Mouse (Mus musculus): ENCODE measurements around the gene Gale. TPM values are rescaled to one million over a fixed set of nuclear protein-coding genes. Genes with fewer than 3 reads are reported as not detected.

The Gale gene
- polyA plus RNA-seq, 1 experiment from 2014 or later: 30.2 TPM

GRCm38 (mm10) chr4:135955886-135956285, 7.6 kb upstream of the Gale start:
- 78% methylated on average over 9 of the region's 9 CpGs for WGBS (ENCODE audit: insufficient replicate concordance)
- no peak overlapping the region for H3K9ac ChIP-seq (ENCODE audit: low read depth, low read length)
- no peak overlapping the region for H3K27ac ChIP-seq (ENCODE audit: low read depth, low read length)
- H3K27me3 ChIP-seq (ENCODE audit: control insufficient read depth, insufficient read depth, low read length): no peaks in the 10 kb centered on the region
- H3K4me3 ChIP-seq (ENCODE audit: low read depth, low read length): no peak overlapping the region
- ATAC-seq (replicated peaks; ENCODE audit: insufficient number of reproducible peaks, low FRiP score, low TSS enrichment): no peak
- no peaks in the 10 kb centered on the region; the same call in 1 of the 2 replicates for H3K9me3 ChIP-seq (replicated peaks; ENCODE audit: control insufficient read depth, low read length)
- no peak overlapping the region for H3K4me2 ChIP-seq
- no peaks in the 10 kb centered on the region for H3K4me1 ChIP-seq (ENCODE audit: control insufficient read depth, insufficient read depth, low read length)
- peaks cover 27% of the 10 kb centered on the region for H3K36me3 ChIP-seq (ENCODE audit: control insufficient read depth, insufficient read depth, low read length)

- Histone ChIP-seq H3K9me3 (replicated peaks; ENCODE audit: control insufficient read depth, low read length) (no peaks in the 10 kb centered on the region), H3K36me3 (ENCODE audit: control insufficient read depth, insufficient read depth, low read length) (peaks cover 11% of the 10 kb centered on the region), H3K4me3 (ENCODE audit: low read depth, low read length) (no peak overlapping the region), H3K27ac (ENCODE audit: low read depth, low read length) (no peak overlapping the region), H3K4me1 (ENCODE audit: control insufficient read depth, insufficient read depth, low read length) (peaks cover 3% of the 10 kb centered on the region), H3K4me2 (no peak overlapping the region), H3K9ac (ENCODE audit: low read depth, low read length) (no peak overlapping the region), H3K27me3 (ENCODE audit: control insufficient read depth, insufficient read depth, low read length) (no peaks in the 10 kb centered on the region)
- 60% methylated on average over 8 of the region's 8 CpGs for WGBS (ENCODE audit: insufficient replicate concordance)
- no peak for ATAC-seq (replicated peaks; ENCODE audit: insufficient number of reproducible peaks, low FRiP score, low TSS enrichment)
These were observed 5.2 kb upstream of the Gale start for GRCm38 (mm10) chr4:135958354-135958753.

DNA sequence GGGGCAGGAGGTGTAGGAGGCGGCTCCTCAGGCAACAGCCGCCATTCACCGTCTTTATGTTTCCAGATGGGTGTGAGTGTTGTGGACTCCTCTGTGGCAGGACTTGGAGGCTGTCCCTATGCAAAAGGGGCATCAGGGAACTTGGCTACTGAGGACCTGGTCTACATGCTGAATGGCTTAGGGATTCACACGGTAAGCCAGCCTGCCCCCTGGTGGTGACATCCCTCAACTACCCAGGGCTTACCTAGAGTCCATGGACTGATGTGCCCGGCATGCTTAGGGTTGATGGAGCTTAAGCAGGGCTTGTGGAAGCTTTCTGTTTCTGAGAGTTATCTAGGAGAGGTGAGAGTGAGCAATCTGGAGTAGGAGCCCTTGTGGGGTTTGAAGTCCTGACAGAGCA, 2.8 kb upstream of the Gale start:
- Histone ChIP-seq H3K9ac (ENCODE audit: low read depth, low read length) (no peak overlapping the region), H3K9me3 (replicated peaks; ENCODE audit: control insufficient read depth, low read length) (no peaks in the 10 kb centered on the region), H3K4me1 (ENCODE audit: control insufficient read depth, insufficient read depth, low read length) (peaks cover 14% of the 10 kb centered on the region), H3K27ac (ENCODE audit: low read depth, low read length) (no peak overlapping the region), H3K4me3 (ENCODE audit: low read depth, low read length) (no peak overlapping the region), H3K36me3 (ENCODE audit: control insufficient read depth, insufficient read depth, low read length) (peaks cover 11% of the 10 kb centered on the region), H3K4me2 (no peak overlapping the region), H3K27me3 (ENCODE audit: control insufficient read depth, insufficient read depth, low read length) (no peaks in the 10 kb centered on the region)
- ATAC-seq (replicated peaks; ENCODE audit: insufficient number of reproducible peaks, low FRiP score, low TSS enrichment): no peak
- WGBS (ENCODE audit: insufficient replicate concordance): 22% methylated on average over 5 of the region's 5 CpGs

DNA sequence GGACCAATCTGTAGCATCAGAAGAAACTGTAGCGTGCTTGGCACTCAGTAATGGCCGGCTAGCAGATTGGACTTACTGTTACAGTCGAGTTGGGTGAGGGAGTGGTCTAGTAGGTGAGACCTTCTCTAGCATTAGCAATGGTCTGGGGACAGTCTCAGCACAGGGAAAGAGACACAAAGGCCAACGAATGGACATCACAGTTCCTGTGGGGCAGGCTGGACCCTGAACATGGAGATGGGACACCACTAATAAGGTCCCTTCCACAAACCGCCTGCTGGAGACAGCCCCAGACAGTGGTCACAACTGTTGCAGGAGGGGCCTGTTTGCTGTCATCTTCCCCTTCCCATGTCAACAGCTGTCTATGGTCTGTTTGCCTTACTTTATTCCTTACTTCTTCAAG, 1.8 kb upstream of the Gale start:
- Histone ChIP-seq H3K9me3 (replicated peaks; ENCODE audit: control insufficient read depth, low read length) (no peaks in the 10 kb centered on the region), H3K4me3 (ENCODE audit: low read depth, low read length) (no peak overlapping the region), H3K4me1 (ENCODE audit: control insufficient read depth, insufficient read depth, low read length) (peaks cover 14% of the 10 kb centered on the region), H3K27me3 (ENCODE audit: control insufficient read depth, insufficient read depth, low read length) (no peaks in the 10 kb centered on the region), H3K4me2 (no peak overlapping the region), H3K27ac (ENCODE audit: low read depth, low read length) (no peak overlapping the region), H3K9ac (ENCODE audit: low read depth, low read length) (no peak overlapping the region), H3K36me3 (ENCODE audit: control insufficient read depth, insufficient read depth, low read length) (peaks cover 18% of the 10 kb centered on the region)
- WGBS (ENCODE audit: insufficient replicate concordance): 80% methylated on average over 5 of the region's 5 CpGs
- ATAC-seq (replicated peaks; ENCODE audit: insufficient number of reproducible peaks, low FRiP score, low TSS enrichment): no peak

DNA sequence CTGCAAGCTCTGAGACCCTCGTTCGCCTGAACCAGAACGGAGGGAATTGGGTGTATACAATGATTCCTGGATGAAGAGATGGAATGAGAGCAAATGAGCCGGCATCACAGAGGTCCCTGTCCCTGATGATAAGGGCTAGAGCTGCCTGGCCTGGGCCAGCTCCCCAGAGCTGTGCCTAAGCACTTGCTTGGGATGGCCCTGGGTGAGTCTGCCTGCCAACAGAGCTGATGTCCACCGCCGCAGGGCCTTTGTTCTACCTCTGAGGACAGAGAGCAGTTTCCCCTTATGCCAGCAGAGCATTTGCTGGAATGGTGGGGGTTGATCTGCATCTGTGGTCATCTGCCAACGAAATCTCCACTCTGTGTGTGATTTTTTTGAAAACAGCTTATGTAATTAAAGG, 1.3 kb upstream of the Gale start:
- no peaks in the 10 kb centered on the region for H3K9me3 ChIP-seq (replicated peaks; ENCODE audit: control insufficient read depth, low read length)
- peaks cover 23% of the 10 kb centered on the region for H3K36me3 ChIP-seq (ENCODE audit: control insufficient read depth, insufficient read depth, low read length)
- no peak overlapping the region for H3K4me3 ChIP-seq (ENCODE audit: low read depth, low read length)
- 84% methylated on average over 7 of the region's 7 CpGs for WGBS (ENCODE audit: insufficient replicate concordance)
- H3K4me2 ChIP-seq: peak overlapping the region; percentile 93; the same call in 1 of the 2 replicates
- no peak for ATAC-seq (replicated peaks; ENCODE audit: insufficient number of reproducible peaks, low FRiP score, low TSS enrichment)
- no peak overlapping the region for H3K9ac ChIP-seq (ENCODE audit: low read depth, low read length)
- no peak overlapping the region for H3K27ac ChIP-seq (ENCODE audit: low read depth, low read length)
- H3K27me3 ChIP-seq (ENCODE audit: control insufficient read depth, insufficient read depth, low read length): no peaks in the 10 kb centered on the region
- peaks cover 14% of the 10 kb centered on the region for H3K4me1 ChIP-seq (ENCODE audit: control insufficient read depth, insufficient read depth, low read length)

- Histone ChIP-seq H3K4me1 (ENCODE audit: control insufficient read depth, insufficient read depth, low read length) (peaks cover 14% of the 10 kb centered on the region), H3K27me3 (ENCODE audit: control insufficient read depth, insufficient read depth, low read length) (no peaks in the 10 kb centered on the region), H3K27ac (ENCODE audit: low read depth, low read length) (peak overlapping the region; percentile 90), H3K9ac (ENCODE audit: low read depth, low read length) (peak overlapping the region; percentile 89), H3K4me3 (ENCODE audit: low read depth, low read length) (peak overlapping the region; percentile 66), H3K4me2 (peak overlapping the region; percentile 93), H3K9me3 (replicated peaks; ENCODE audit: control insufficient read depth, low read length) (no peaks in the 10 kb centered on the region), H3K36me3 (ENCODE audit: control insufficient read depth, insufficient read depth, low read length) (peaks cover 25% of the 10 kb centered on the region)
- no peak for ATAC-seq (replicated peaks; ENCODE audit: insufficient number of reproducible peaks, low FRiP score, low TSS enrichment)
- WGBS (ENCODE audit: insufficient replicate concordance): 7% methylated on average over 15 of the region's 15 CpGs
These were observed 581 bp upstream of the Gale start for GRCm38 (mm10) chr4:135962946-135963345.

DNA sequence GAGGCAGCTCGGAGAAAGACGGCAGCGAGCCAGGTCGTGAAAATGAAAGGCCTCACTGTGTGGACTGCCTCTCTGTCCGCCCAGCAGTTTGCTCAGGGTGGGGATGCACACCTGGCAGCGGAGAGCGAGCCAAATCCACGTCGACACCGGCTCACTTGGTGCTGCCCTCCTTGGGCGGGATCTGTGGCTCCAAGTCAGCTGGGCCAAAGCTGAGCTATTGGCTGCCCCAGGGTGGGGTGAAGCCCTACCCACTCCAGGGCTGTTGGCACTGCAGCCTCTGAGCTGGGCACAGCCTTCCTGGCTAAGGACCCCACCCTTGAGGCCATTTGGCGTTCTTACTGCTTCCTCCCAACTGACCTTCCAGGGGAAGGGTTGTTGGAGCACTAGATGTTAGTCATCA, 899 bp downstream of the Gale start:
- Histone ChIP-seq H3K4me1 (ENCODE audit: control insufficient read depth, insufficient read depth, low read length) (peaks cover 16% of the 10 kb centered on the region), H3K4me3 (ENCODE audit: low read depth, low read length) (peak overlapping the region; percentile 66), H3K4me2 (peak overlapping the region; percentile 93), H3K27ac (ENCODE audit: low read depth, low read length) (peak overlapping the region; percentile 35; the same call in 1 of the 2 replicates), H3K36me3 (ENCODE audit: control insufficient read depth, insufficient read depth, low read length) (peaks cover 26% of the 10 kb centered on the region), H3K9ac (ENCODE audit: low read depth, low read length) (peak overlapping the region; percentile 77), H3K9me3 (replicated peaks; ENCODE audit: control insufficient read depth, low read length) (no peaks in the 10 kb centered on the region), H3K27me3 (ENCODE audit: control insufficient read depth, insufficient read depth, low read length) (no peaks in the 10 kb centered on the region)
- ATAC-seq (replicated peaks; ENCODE audit: insufficient number of reproducible peaks, low FRiP score, low TSS enrichment): no peak
- 3% methylated on average over 12 of the region's 12 CpGs for WGBS (ENCODE audit: insufficient replicate concordance)

GRCm38 (mm10) chr4:135965113-135965512, 1.6 kb downstream of the Gale start:
- WGBS (ENCODE audit: insufficient replicate concordance): 84% methylated on average over 9 of the region's 9 CpGs
- Histone ChIP-seq H3K36me3 (ENCODE audit: control insufficient read depth, insufficient read depth, low read length) (peaks cover 33% of the 10 kb centered on the region), H3K4me2 (no peak overlapping the region)

GRCm38 (mm10) chr4:135966283-135966682, 2.8 kb downstream of the Gale start:
- H3K4me1 ChIP-seq (ENCODE audit: control insufficient read depth, insufficient read depth, low read length): peaks cover 18% of the 10 kb centered on the region
- no peak for ATAC-seq (replicated peaks; ENCODE audit: insufficient number of reproducible peaks, low FRiP score, low TSS enrichment)
- 92% methylated on average over 16 of the region's 16 CpGs for WGBS (ENCODE audit: insufficient replicate concordance)
- H3K9ac ChIP-seq (ENCODE audit: low read depth, low read length): no peak overlapping the region
- H3K27me3 ChIP-seq (ENCODE audit: control insufficient read depth, insufficient read depth, low read length): no peaks in the 10 kb centered on the region
- no peaks in the 10 kb centered on the region for H3K9me3 ChIP-seq (replicated peaks; ENCODE audit: control insufficient read depth, low read length)
- H3K4me2 ChIP-seq: no peak overlapping the region
- H3K4me3 ChIP-seq (ENCODE audit: low read depth, low read length): no peak overlapping the region
- H3K27ac ChIP-seq (ENCODE audit: low read depth, low read length): no peak overlapping the region
- H3K36me3 ChIP-seq (ENCODE audit: control insufficient read depth, insufficient read depth, low read length): peaks cover 35% of the 10 kb centered on the region

More at GRCm38 (mm10) chr4:135965113-135965512, 1.6 kb downstream of the Gale start:
- Histone ChIP-seq H3K4me1 (ENCODE audit: control insufficient read depth, insufficient read depth, low read length) (peaks cover 16% of the 10 kb centered on the region), H3K9ac (ENCODE audit: low read depth, low read length) (no peak overlapping the region), H3K4me3 (ENCODE audit: low read depth, low read length) (no peak overlapping the region; the same call in 1 of the 2 replicates), H3K9me3 (replicated peaks; ENCODE audit: control insufficient read depth, low read length) (no peaks in the 10 kb centered on the region), H3K27me3 (ENCODE audit: control insufficient read depth, insufficient read depth, low read length) (no peaks in the 10 kb centered on the region), H3K27ac (ENCODE audit: low read depth, low read length) (no peak overlapping the region)
- ATAC-seq (replicated peaks; ENCODE audit: insufficient number of reproducible peaks, low FRiP score, low TSS enrichment): no peak

All from heart, embryonic 11.5 days (tissue).